Mouse (Mus musculus) right cerebral cortex, postnatal 10 days (tissue): ENCODE measurements around the gene Ipo9.

Source experiments
- DNase-seq, 2 experiments: peaks; one replicate each; pipeline ENCODE4 v3.0.0; 2021; ENCODE audit warnings: low spot score in 2 of 2

Gene Ipo9

GRCm38 (mm10) chr1:135429901-135430668 lies at the start of gene Ipo9:
Ipo9 (minus strand) TSS chr1:135430499.
- peak; percentile 96 for DNase-seq

- no peak for DNase-seq
These were observed 45.2 kb upstream of the Ipo9 start for GRCm38 (mm10) chr1:135475571-135475895.

- no peak for DNase-seq
These were observed 44.7 kb upstream of the Ipo9 start for GRCm38 (mm10) chr1:135474861-135475570.

- no peak for DNase-seq
These were observed 42.2 kb upstream of the Ipo9 start for GRCm38 (mm10) chr1:135472536-135472935.

- DNase-seq: no peak
These were observed 41.4 kb upstream of the Ipo9 start for GRCm38 (mm10) chr1:135471742-135472141.

GRCm38 (mm10) chr1:135470546-135470945 lies 40.2 kb upstream of the Ipo9 start:
- no peak for DNase-seq

GRCm38 (mm10) chr1:135467462-135467861 lies 37.2 kb upstream of the Ipo9 start:
- DNase-seq: no peak

GRCm38 (mm10) chr1:135466935-135467334 lies 36.6 kb upstream of the Ipo9 start:
- no peak for DNase-seq

- DNase-seq: no peak
These were observed 35.4 kb upstream of the Ipo9 start for GRCm38 (mm10) chr1:135465734-135466133.

GRCm38 (mm10) chr1:135462736-135463135 lies 32.4 kb upstream of the Ipo9 start:
- no peak for DNase-seq

GRCm38 (mm10) chr1:135462304-135462703 lies 32.0 kb upstream of the Ipo9 start:
- no peak for DNase-seq

- DNase-seq: peak; percentile 72 to 80
These were observed 30.9 kb upstream of the Ipo9 start for GRCm38 (mm10) chr1:135461097-135461730.

GRCm38 (mm10) chr1:135460521-135460920 lies 30.2 kb upstream of the Ipo9 start:
- no peak for DNase-seq

- no peak for DNase-seq
These were observed 27.6 kb upstream of the Ipo9 start for GRCm38 (mm10) chr1:135457860-135458259.

GRCm38 (mm10) chr1:135452259-135452658 lies 22.0 kb upstream of the Ipo9 start:
- peak in 1 of 2 experiments; percentile 60 for DNase-seq

- no peak for DNase-seq
These were observed 21.1 kb upstream of the Ipo9 start for GRCm38 (mm10) chr1:135451419-135451818.

GRCm38 (mm10) chr1:135449876-135450275 lies 19.6 kb upstream of the Ipo9 start:
- DNase-seq: no peak

GRCm38 (mm10) chr1:135448940-135449339 lies 18.6 kb upstream of the Ipo9 start:
- DNase-seq: no peak

- DNase-seq: peak in 1 of 2 experiments; percentile 20
These were observed 13.2 kb upstream of the Ipo9 start for GRCm38 (mm10) chr1:135443506-135443905.

GRCm38 (mm10) chr1:135441861-135442260 lies 11.6 kb upstream of the Ipo9 start:
- no peak for DNase-seq

- DNase-seq: no peak
These were observed 10.7 kb upstream of the Ipo9 start for GRCm38 (mm10) chr1:135440986-135441385.

GRCm38 (mm10) chr1:135438801-135439200 lies 8.5 kb upstream of the Ipo9 start:
- DNase-seq: no peak

GRCm38 (mm10) chr1:135435823-135436222 lies 5.5 kb upstream of the Ipo9 start:
- DNase-seq: no peak
